Mouse (Mus musculus): ENCODE data around the gene Slc16a12.
"Not testable (repeated sequence)": the region's sequence is repeated elsewhere in the genome, so short reads cannot be mapped to it uniquely, and the experiment has no call there.

The Slc16a12 gene

GRCm38 (mm10) chr19:34746688-34747504 is at the start of gene Slc16a12:
Gene Slc16a12, minus strand, starts transcription at chr19:34747289.
- no peak for DNase-seq (ENCODE audit: low spot score in 2 of 2)

GRCm38 (mm10) chr19:34796396-34796795 is 49.3 kb upstream of the Slc16a12 start:
- DNase-seq (ENCODE audit: low spot score in 2 of 2), result no peak

- no peak for DNase-seq (ENCODE audit: low spot score in 2 of 2)
Measured at GRCm38 (mm10) chr19:34782491-34782890, 35.4 kb upstream of the Slc16a12 start.

GRCm38 (mm10) chr19:34778993-34779392 is 31.9 kb upstream of the Slc16a12 start:
- DNase-seq (ENCODE audit: low spot score in 2 of 2), result no peak

- DNase-seq (ENCODE audit: low spot score in 2 of 2), result no peak
Measured at GRCm38 (mm10) chr19:34778098-34778497, 31.0 kb upstream of the Slc16a12 start.

- DNase-seq (ENCODE audit: low spot score in 2 of 2), result peak; percentile 9 to 14
Measured at GRCm38 (mm10) chr19:34772775-34773174, 25.7 kb upstream of the Slc16a12 start.

GRCm38 (mm10) chr19:34770764-34771163 is 23.7 kb upstream of the Slc16a12 start:
- no peak for DNase-seq (ENCODE audit: low spot score in 2 of 2)

GRCm38 (mm10) chr19:34758754-34759153 is 11.7 kb upstream of the Slc16a12 start:
- DNase-seq (ENCODE audit: low spot score in 2 of 2), result no peak

GRCm38 (mm10) chr19:34756561-34757240 is 9.6 kb upstream of the Slc16a12 start:
- DNase-seq (ENCODE audit: low spot score in 2 of 2), result no peak

- no peak for DNase-seq (ENCODE audit: low spot score in 2 of 2)
Measured at GRCm38 (mm10) chr19:34755680-34756079, 8.6 kb upstream of the Slc16a12 start.

- no peak for DNase-seq (ENCODE audit: low spot score in 2 of 2)
Measured at GRCm38 (mm10) chr19:34753243-34753642, 6.2 kb upstream of the Slc16a12 start.

GRCm38 (mm10) chr19:34752391-34753092 is 5.5 kb upstream of the Slc16a12 start:
- no peak for DNase-seq (ENCODE audit: low spot score in 2 of 2)

- no peak for DNase-seq (ENCODE audit: low spot score in 2 of 2)
Measured at GRCm38 (mm10) chr19:34751150-34751549, 4.1 kb upstream of the Slc16a12 start.

- DNase-seq (ENCODE audit: low spot score in 2 of 2), result no peak
Measured at GRCm38 (mm10) chr19:34748992-34749391, 1.9 kb upstream of the Slc16a12 start.

- DNase-seq (ENCODE audit: low spot score in 2 of 2), result not testable (repeated sequence)
Measured at GRCm38 (mm10) chr19:34747969-34748368, 880 bp upstream of the Slc16a12 start.

GRCm38 (mm10) chr19:34746201-34746600 is 888 bp downstream of the Slc16a12 start:
- DNase-seq (ENCODE audit: low spot score in 2 of 2), result no peak

GRCm38 (mm10) chr19:34745012-34745411 is 2.1 kb downstream of the Slc16a12 start:
- DNase-seq (ENCODE audit: low spot score in 2 of 2), result no peak

GRCm38 (mm10) chr19:34737916-34738315 is 9.2 kb downstream of the Slc16a12 start:
- DNase-seq (ENCODE audit: low spot score in 2 of 2), result no peak

GRCm38 (mm10) chr19:34735900-34736299 is 11.2 kb downstream of the Slc16a12 start:
- no peak for DNase-seq (ENCODE audit: low spot score in 2 of 2)

GRCm38 (mm10) chr19:34733020-34733419 is 14.1 kb downstream of the Slc16a12 start:
- no peak for DNase-seq (ENCODE audit: low spot score in 2 of 2)

GRCm38 (mm10) chr19:34731356-34731755 is 15.7 kb downstream of the Slc16a12 start:
- DNase-seq (ENCODE audit: low spot score in 2 of 2), result no peak

- no peak for DNase-seq (ENCODE audit: low spot score in 2 of 2)
Measured at GRCm38 (mm10) chr19:34730584-34730983, 16.5 kb downstream of the Slc16a12 start.

All from right cerebral cortex, postnatal 36 days (tissue).